Comparison of ENCODE assay signal across 8 mouse cellular contexts in genomic region chr5:38881728-38882620, GRCm38 (mm10). TPM values are rescaled to one million over a fixed set of nuclear protein-coding genes. Genes with fewer than 3 reads are reported as not detected.
DNase-seq lines count a peak whose midpoint lies in the region; ATAC-seq and TF ChIP-seq lines count a peak whose summit lies in the region.

No protein-coding gene starts in this region.

- H3K36me3 ChIP-seq in embryonic facial prominence, embryonic 13.5 days: no peaks in the 10 kb centered on the region
- no peaks in the 10 kb centered on the region for H3K36me3 ChIP-seq in embryonic facial prominence, embryonic 10.5 days (replicated peaks)
- H3K36me3 ChIP-seq in liver, adult 2 months (ENCODE audit: control insufficient read depth, insufficient read depth, low read length): no peaks in the 10 kb centered on the region

- H3K79me2 ChIP-seq in liver, adult 2 months (ENCODE audit: control insufficient read depth, insufficient read depth, low read length): no peaks in the 10 kb centered on the region

- peak; percentile 70; the same call in 1 of the 2 replicates for ATAC-seq in embryonic facial prominence, embryonic 13.5 days (ENCODE audit: insufficient number of reproducible peaks, insufficient read depth, low FRiP score, low TSS enrichment, low read depth)

- no peak for TF ChIP-seq CTCF in liver, adult 2 months (IDR thresholded peaks at IDR 0.05; ENCODE audit: low read depth, low read length)

- no peak overlapping the region for H3K4me2 ChIP-seq in embryonic facial prominence, embryonic 13.5 days

- no peaks in the 10 kb centered on the region for H3K27me3 ChIP-seq in embryonic facial prominence, embryonic 13.5 days
- no peaks in the 10 kb centered on the region for H3K27me3 ChIP-seq in embryonic facial prominence, embryonic 10.5 days (replicated peaks; ENCODE audit: low read depth, poor library complexity, severe bottlenecking)
- no peaks in the 10 kb centered on the region for H3K27me3 ChIP-seq in liver, adult 2 months (ENCODE audit: control insufficient read depth, insufficient read depth, low read length)

- DNase-seq in embryonic facial prominence, embryonic 10.5 days (ENCODE audit: low spot score): no peak
- peak; percentile 18 for DNase-seq in liver, adult 2 months (ENCODE audit: extremely low read depth, low read depth, low spot score)
- no peak for DNase-seq in liver
- DNase-seq in heart, postnatal 10 days: peak; percentile 43 to 52
- DNase-seq in right cerebral cortex, postnatal 4 days: peak; percentile 23
- no peak for DNase-seq in spleen, postnatal 14 days (ENCODE audit: low spot score in 2 of 2)
- DNase-seq in embryo, embryonic 10.5 days (ENCODE audit: low spot score): no peak

- WGBS in embryonic facial prominence, embryonic 13.5 days: 40% methylated on average over 4 of the region's 4 CpGs
- 65% methylated on average over 4 of the region's 4 CpGs for WGBS in embryonic facial prominence, embryonic 10.5 days
- 64% methylated on average over 4 of the region's 4 CpGs for WGBS in liver, adult 2 months

- no peaks in the 10 kb centered on the region for H3K9me3 ChIP-seq in embryonic facial prominence, embryonic 13.5 days
- H3K9me3 ChIP-seq in embryonic facial prominence, embryonic 10.5 days: no peaks in the 10 kb centered on the region

- no peak for TF ChIP-seq POLR2A in liver, adult 2 months (IDR thresholded peaks at IDR 0.05; ENCODE audit: extremely low read depth, insufficient read depth, low read length)

- intact Hi-C loops in heart, postnatal 10 days (cut with DNase I): loop anchor here (5.0 kb wide), 1 partner anchor 245 kb away; no protein-coding TSS in a partner anchor

- H3K9ac ChIP-seq in embryonic facial prominence, embryonic 13.5 days: no peak overlapping the region
- H3K9ac ChIP-seq in liver, adult 2 months (ENCODE audit: low read depth, low read length): no peak overlapping the region

- peak overlapping the region; percentile 62 for H3K27ac ChIP-seq in embryonic facial prominence, embryonic 13.5 days
- H3K27ac ChIP-seq in embryonic facial prominence, embryonic 10.5 days (replicated peaks): no peak overlapping the region
- H3K27ac ChIP-seq in liver, adult 2 months (replicated peaks; ENCODE audit: insufficient read depth, low read depth, low read length): no peak overlapping the region

- peaks cover 13% of the 10 kb centered on the region for H3K4me1 ChIP-seq in embryonic facial prominence, embryonic 13.5 days
- no peaks in the 10 kb centered on the region for H3K4me1 ChIP-seq in embryonic facial prominence, embryonic 10.5 days
- no peaks in the 10 kb centered on the region for H3K4me1 ChIP-seq in liver, adult 2 months (ENCODE audit: control insufficient read depth, insufficient read depth, low read length)

- H3K4me3 ChIP-seq in embryonic facial prominence, embryonic 13.5 days: no peak overlapping the region
- no peak overlapping the region for H3K4me3 ChIP-seq in embryonic facial prominence, embryonic 10.5 days
- H3K4me3 ChIP-seq in liver, adult 2 months (ENCODE audit: insufficient read depth, low read depth, low read length): no peak overlapping the region

RNA-seq across cellular contexts. Expression of gene Clnk, which starts 5.4 kb away (rescaled TPM):
- polyA plus RNA-seq in embryonic facial prominence, embryonic 13.5 days (2015; fragmentation: Nextera tagmentation; extraction: Ambion mirVana): not detected in 2 replicates
- polyA plus RNA-seq in embryonic facial prominence, embryonic 10.5 days (2016; fragmentation: Nextera tagmentation; extraction: Ambion mirVana): 0.14 and 0.45 TPM in 2 replicates
- total RNA-seq in liver, adult 2 months (2014; rRNA removed): not detected in 2 replicates
- polyA plus RNA-seq in liver, adult 2 months (2012; rRNA removed): not detected in 2 replicates
- not detected for total RNA-seq in heart, postnatal 10 days (2021)

Comparison
In these comparisons a context has a peak if more than half of its experiments do, and no peak if none do; other contexts are left out.
1. DNase-seq: peak in liver, adult 2 months (single experiment), heart, postnatal 10 days (2 of 2) and right cerebral cortex, postnatal 4 days (single experiment); none in embryonic facial prominence, embryonic 10.5 days (single experiment), liver (single experiment), spleen, postnatal 14 days (0 of 2) and embryo, embryonic 10.5 days (single experiment).